Mouse (Mus musculus): ENCODE data around the gene Fam19a2. TPM values are rescaled to one million over a fixed set of nuclear protein-coding genes. Genes with fewer than 3 reads are reported as not detected.

Gene Fam19a2
- polyA plus RNA-seq, 1 experiment from 2014 or later, result 0.22 TPM

DNA sequence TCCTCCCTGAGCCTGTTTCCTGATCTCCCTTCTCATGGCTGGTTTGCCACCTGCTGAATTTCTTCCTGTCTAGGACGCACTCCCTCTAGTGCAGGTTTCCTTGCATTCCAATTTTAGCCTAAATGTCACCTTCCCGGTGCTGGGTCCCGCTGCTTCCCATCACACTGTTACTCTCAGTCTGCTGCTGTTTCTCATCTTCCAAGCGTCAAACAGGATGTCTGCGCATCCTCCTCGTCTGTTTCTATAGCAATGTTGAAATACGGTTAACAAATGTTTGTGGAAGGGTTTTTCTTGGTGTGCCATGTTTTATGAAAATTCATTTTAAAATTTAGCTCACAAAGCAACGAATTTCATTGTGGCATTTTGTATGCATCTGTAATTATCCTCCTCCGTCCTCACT is 131.6 kb downstream of the Fam19a2 start:
- Histone ChIP-seq H3K4me1 (replicated peaks) (no peaks in the 10 kb centered on the region), H3K4me2 (no peak overlapping the region), H3K27ac (no peak overlapping the region), H3K4me3 (replicated peaks) (no peak overlapping the region), H3K27me3 (no peaks in the 10 kb centered on the region), H3K9ac (no peak overlapping the region), H3K36me3 (no peaks in the 10 kb centered on the region), H3K9me3 (replicated peaks) (no peaks in the 10 kb centered on the region)
- WGBS (ENCODE audit: insufficient replicate concordance), result 61% methylated on average over 9 of the region's 9 CpGs
- DNase-seq, result no peak
- ATAC-seq (ENCODE audit: low read depth), result no peak

DNA sequence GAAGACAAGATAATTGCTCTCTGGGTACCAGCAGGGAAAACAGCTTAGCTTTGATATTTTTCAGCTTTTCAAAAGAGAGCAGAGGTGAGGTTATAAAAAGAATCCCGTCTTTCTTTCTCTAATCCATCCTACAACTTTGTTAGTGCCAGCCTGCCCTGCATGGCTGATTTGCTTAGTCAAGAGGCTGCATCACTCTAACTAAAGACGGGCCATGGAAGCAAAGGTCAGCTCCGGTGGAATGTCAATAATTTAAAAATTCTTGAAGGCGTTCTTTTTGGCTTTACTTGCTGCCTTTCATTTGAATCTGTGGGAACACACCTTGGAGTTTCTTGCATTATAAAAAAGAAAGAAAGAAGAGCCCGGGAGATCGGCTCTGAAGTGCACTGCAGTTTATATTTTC is 134.3 kb downstream of the Fam19a2 start:
- Histone ChIP-seq H3K9me3 (replicated peaks) (no peaks in the 10 kb centered on the region), H3K27me3 (no peaks in the 10 kb centered on the region), H3K9ac (no peak overlapping the region), H3K36me3 (no peaks in the 10 kb centered on the region), H3K4me2 (no peak overlapping the region), H3K4me3 (replicated peaks) (no peak overlapping the region), H3K4me1 (replicated peaks) (no peaks in the 10 kb centered on the region), H3K27ac (no peak overlapping the region)
- DNase-seq (no peak), ATAC-seq (ENCODE audit: low read depth) (no peak)
- WGBS (ENCODE audit: insufficient replicate concordance), result 59% methylated on average over 6 of the region's 6 CpGs

DNA sequence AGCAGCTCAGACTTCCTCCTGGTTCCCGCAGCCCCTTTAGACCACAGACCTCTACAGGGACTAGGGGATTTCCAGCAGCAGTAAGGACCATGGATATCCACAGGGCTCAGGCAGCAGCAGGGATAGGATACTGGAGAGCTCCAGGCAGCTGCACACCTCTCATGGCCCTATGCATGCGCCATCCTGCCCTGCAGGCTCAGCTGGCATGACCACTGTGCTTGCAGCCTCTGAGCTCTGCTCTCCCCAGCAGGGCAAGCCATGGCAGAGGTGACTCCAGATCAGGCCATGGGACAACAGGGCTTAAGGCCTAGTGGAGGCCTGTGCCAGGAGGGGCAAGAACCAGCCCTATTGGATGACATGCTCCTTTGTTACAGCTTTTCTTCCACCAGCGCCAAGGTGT is 137.4 kb downstream of the Fam19a2 start:
- Histone ChIP-seq H3K9me3 (replicated peaks) (no peaks in the 10 kb centered on the region), H3K4me2 (no peak overlapping the region), H3K4me3 (replicated peaks) (no peak overlapping the region), H3K27ac (no peak overlapping the region), H3K9ac (no peak overlapping the region), H3K4me1 (replicated peaks) (no peaks in the 10 kb centered on the region), H3K27me3 (no peaks in the 10 kb centered on the region), H3K36me3 (no peaks in the 10 kb centered on the region)
- ATAC-seq (ENCODE audit: low read depth) (no peak), DNase-seq (no peak)
- 74% methylated on average over 3 of the region's 3 CpGs for WGBS (ENCODE audit: insufficient replicate concordance)

DNA sequence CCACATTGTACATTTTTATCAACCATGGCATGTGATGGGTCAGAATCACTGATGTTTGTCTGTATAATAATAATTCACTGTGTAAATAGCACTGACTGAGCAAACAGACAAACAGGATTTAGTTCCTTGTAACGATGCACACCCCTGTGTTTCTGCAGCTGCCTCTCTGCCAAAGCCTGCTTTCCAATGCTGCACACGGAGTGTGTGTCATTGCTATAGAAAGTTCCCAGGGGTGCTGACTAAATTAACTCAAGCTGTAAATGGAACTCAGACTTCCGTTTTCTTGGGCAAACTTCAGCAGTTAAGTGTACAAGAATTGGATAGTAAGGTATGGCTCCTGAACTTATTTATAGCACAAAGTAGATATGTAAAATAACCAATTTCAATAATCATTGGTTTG is 138.7 kb downstream of the Fam19a2 start:
- ATAC-seq (ENCODE audit: low read depth) (no peak), DNase-seq (no peak)
- H3K27me3 ChIP-seq, result no peaks in the 10 kb centered on the region
- WGBS (ENCODE audit: insufficient replicate concordance), result 52% methylated on average over 3 of the region's 3 CpGs
- H3K27ac ChIP-seq, result no peak overlapping the region
- no peak overlapping the region for H3K9ac ChIP-seq
- no peak overlapping the region for H3K4me3 ChIP-seq (replicated peaks)
- H3K9me3 ChIP-seq (replicated peaks), result no peaks in the 10 kb centered on the region
- no peaks in the 10 kb centered on the region for H3K36me3 ChIP-seq
- H3K4me1 ChIP-seq (replicated peaks), result no peaks in the 10 kb centered on the region
- no peak overlapping the region for H3K4me2 ChIP-seq

DNA sequence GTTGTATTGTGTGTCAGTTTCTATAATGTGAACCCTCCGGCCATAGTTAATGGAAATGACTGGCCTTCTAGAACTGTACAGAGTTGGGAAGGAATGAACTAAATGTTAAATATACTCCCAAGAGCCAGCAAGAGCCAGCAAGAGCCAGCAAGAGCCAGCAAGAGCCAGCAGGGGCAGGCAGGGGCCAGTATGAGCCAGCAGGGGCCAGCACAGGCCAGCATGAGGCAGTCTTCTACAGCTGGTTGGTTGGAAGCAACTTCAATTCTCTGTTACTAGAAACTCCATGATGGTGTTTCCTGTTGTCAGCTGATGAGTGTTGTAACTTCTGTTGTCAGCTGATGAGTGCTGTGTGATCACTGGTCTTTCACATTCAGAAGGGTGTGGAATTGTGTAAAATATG is 151.2 kb downstream of the Fam19a2 start:
- ATAC-seq (ENCODE audit: low read depth) (no peak), DNase-seq (no peak)
- 70% methylated on average over 1 of the region's 1 CpGs for WGBS (ENCODE audit: insufficient replicate concordance)
- Histone ChIP-seq H3K4me2 (no peak overlapping the region), H3K9me3 (replicated peaks) (no peaks in the 10 kb centered on the region), H3K9ac (no peak overlapping the region), H3K36me3 (no peaks in the 10 kb centered on the region), H3K27ac (no peak overlapping the region), H3K27me3 (no peaks in the 10 kb centered on the region), H3K4me3 (replicated peaks) (no peak overlapping the region), H3K4me1 (replicated peaks) (no peaks in the 10 kb centered on the region)

DNA sequence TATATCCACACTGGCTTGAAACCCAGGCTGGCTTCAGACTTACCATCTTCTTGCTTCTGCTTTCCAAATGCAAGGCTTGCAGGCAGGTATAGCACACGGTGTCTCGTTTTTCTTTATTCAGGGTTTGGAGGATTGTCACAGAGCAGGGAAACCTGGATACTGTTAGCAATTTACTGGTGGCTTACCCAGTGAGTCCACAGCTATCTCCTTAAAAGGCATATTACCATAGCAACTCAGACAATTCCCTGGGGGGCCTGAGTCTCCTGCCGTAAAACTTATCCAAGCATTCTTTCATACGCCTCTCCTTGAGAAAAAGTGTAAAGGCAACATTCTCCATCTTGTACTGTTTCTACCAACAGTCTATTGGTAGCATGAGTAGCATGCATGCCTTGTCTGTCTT is 152.2 kb downstream of the Fam19a2 start:
- H3K9ac ChIP-seq, result no peak overlapping the region
- no peaks in the 10 kb centered on the region for H3K27me3 ChIP-seq
- ATAC-seq (ENCODE audit: low read depth) (no peak), DNase-seq (no peak)
- no peak overlapping the region for H3K4me2 ChIP-seq
- no peak overlapping the region for H3K27ac ChIP-seq
- WGBS (ENCODE audit: insufficient replicate concordance), result 72% methylated on average over 4 of the region's 4 CpGs
- H3K9me3 ChIP-seq (replicated peaks), result no peaks in the 10 kb centered on the region
- H3K4me1 ChIP-seq (replicated peaks), result no peaks in the 10 kb centered on the region
- no peak overlapping the region for H3K4me3 ChIP-seq (replicated peaks)
- H3K36me3 ChIP-seq, result no peaks in the 10 kb centered on the region

DNA sequence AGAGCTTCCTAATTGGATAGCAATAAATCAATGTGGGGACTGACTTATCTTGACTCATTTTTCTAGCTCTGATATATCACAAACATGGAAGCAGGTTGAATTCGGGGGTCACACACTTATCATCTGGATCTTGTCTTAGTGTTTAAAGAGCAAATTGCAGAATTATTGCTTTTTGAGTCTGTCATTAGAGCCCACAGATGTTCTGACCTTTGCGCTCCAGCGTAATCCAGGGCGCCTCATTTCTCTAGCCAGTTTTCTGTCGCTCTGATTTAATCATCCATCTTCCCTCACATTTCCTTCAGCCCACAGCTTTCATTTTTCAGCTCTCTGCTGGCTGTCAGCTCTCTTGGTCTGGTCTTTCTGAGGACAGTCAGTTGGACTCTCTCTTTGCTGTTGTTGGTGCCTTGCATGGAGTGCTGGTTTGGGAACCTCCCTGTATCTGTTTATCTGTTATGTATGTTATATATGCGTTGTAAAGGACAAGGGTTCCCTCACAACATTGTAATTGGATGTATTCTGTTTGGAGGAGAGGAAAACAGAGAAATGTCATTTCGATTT is 154.9 kb downstream of the Fam19a2 start:
- DNase-seq, result no peak
- WGBS (ENCODE audit: insufficient replicate concordance), result 60% methylated on average over 7 of the region's 7 CpGs
- H3K4me1 ChIP-seq (replicated peaks), result no peaks in the 10 kb centered on the region

DNA sequence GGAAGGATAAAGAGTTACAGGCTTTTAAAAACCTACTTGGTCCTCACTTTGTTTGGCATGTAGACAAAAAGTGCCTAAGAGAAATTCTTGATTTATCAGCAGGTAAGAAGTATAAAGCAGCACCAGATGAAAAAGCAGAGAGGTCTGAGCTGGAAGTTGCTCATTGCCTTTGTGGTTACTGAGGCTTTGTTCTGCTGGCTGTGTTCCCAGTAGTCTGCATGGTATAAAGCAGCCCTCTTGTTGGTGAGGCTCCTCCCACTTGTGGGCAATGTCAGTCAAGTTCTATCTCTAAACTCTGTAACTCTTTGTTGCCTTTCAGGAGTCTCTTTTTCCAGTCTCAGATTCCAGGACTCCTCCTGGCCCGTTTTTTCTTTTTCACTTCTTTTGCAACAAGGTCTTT is 156.5 kb downstream of the Fam19a2 start:
- no peaks in the 10 kb centered on the region for H3K4me1 ChIP-seq (replicated peaks)
- H3K9ac ChIP-seq, result no peak overlapping the region
- 65% methylated on average over 1 of the region's 1 CpGs for WGBS (ENCODE audit: insufficient replicate concordance)
- H3K27ac ChIP-seq, result no peak overlapping the region
- H3K36me3 ChIP-seq, result no peaks in the 10 kb centered on the region
- H3K27me3 ChIP-seq, result no peaks in the 10 kb centered on the region
- no peaks in the 10 kb centered on the region for H3K9me3 ChIP-seq (replicated peaks)
- DNase-seq (no peak), ATAC-seq (ENCODE audit: low read depth) (no peak)
- no peak overlapping the region for H3K4me3 ChIP-seq (replicated peaks)
- H3K4me2 ChIP-seq, result no peak overlapping the region

More for the DNA sequence above, 154.9 kb downstream of the Fam19a2 start:
- H3K27ac ChIP-seq, result no peak overlapping the region
- H3K4me2 ChIP-seq, result no peak overlapping the region
- H3K4me3 ChIP-seq (replicated peaks), result no peak overlapping the region
- H3K36me3 ChIP-seq, result no peaks in the 10 kb centered on the region
- H3K9ac ChIP-seq, result no peak overlapping the region
- H3K27me3 ChIP-seq, result no peaks in the 10 kb centered on the region
- ATAC-seq (ENCODE audit: low read depth), result no peak
- H3K9me3 ChIP-seq (replicated peaks), result no peaks in the 10 kb centered on the region

DNA sequence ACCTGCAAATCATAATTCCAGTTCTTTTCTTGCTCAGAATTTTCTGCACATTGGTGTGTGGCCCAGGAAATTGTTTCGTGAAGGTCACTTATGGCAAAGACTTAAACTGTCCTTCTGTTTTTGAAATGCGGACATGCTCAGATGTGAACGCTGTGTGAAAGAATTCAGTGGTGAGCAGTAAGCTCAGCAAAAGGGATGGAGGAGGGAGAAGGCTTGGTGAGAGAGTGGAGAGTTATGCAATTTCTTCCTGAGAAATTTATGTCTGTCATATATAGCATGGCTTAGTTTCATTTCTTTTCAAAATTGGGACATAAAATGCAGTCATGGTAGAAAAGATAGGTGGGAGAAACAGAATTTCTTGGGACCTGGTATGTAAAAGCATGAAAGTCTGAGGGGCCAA is 160.7 kb downstream of the Fam19a2 start:
- no peaks in the 10 kb centered on the region for H3K9me3 ChIP-seq (replicated peaks)
- no peaks in the 10 kb centered on the region for H3K27me3 ChIP-seq
- ATAC-seq (ENCODE audit: low read depth) (no peak), DNase-seq (no peak)
- no peak overlapping the region for H3K4me2 ChIP-seq
- H3K27ac ChIP-seq, result no peak overlapping the region
- no peaks in the 10 kb centered on the region for H3K4me1 ChIP-seq (replicated peaks)
- H3K4me3 ChIP-seq (replicated peaks), result no peak overlapping the region
- no peak overlapping the region for H3K9ac ChIP-seq
- no peaks in the 10 kb centered on the region for H3K36me3 ChIP-seq
- 75% methylated on average over 3 of the region's 3 CpGs for WGBS (ENCODE audit: insufficient replicate concordance)

DNA sequence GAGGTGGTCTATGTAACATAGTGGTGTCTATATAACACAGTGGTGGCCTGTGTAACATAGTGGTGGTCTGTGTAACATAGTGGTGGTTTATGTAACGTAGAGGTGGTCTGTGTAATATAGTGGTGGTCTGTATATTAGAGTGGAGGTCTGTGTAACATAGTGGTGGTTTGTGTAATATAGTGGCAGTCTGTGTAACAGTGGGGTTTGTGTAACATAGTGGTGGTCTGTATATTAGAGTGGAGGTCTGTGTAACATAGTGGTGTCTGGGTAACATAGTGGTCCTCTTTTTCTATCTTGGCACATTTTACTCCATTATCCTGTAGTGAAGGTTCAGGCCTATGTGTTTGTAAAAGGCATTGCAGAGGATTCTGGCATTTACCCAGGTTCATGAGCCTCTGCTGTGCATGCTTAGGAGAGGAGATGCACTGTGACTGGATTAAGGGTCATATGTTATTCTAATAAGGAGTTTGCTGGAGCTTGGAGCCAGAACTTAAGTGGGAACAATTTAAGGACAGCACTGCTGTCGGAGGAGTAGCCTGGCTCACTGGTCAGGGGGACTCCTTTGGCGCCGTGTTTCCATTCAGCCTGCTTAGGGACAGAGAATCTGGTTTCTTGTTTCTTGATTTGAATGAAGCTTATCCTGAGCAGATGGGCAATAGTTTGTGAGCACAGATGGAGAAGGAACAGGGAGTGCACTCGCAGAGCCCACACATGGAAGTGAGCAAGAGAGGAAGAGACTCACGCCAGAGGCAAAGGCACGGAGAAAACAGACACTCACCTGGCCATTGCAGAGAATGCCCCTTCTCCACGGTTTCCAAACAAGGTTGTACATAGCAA is 162.9 kb downstream of the Fam19a2 start:
- no peak for DNase-seq
- Histone ChIP-seq H3K4me1 (replicated peaks) (no peaks in the 10 kb centered on the region), H3K4me2 (no peak overlapping the region), H3K27me3 (no peaks in the 10 kb centered on the region), H3K4me3 (replicated peaks) (no peak overlapping the region), H3K36me3 (no peaks in the 10 kb centered on the region), H3K9ac (no peak overlapping the region), H3K27ac (no peak overlapping the region), H3K9me3 (replicated peaks) (no peaks in the 10 kb centered on the region)
- no peak for ATAC-seq (ENCODE audit: low read depth)
- WGBS (ENCODE audit: insufficient replicate concordance), result 57% methylated on average over 8 of the region's 8 CpGs

DNA sequence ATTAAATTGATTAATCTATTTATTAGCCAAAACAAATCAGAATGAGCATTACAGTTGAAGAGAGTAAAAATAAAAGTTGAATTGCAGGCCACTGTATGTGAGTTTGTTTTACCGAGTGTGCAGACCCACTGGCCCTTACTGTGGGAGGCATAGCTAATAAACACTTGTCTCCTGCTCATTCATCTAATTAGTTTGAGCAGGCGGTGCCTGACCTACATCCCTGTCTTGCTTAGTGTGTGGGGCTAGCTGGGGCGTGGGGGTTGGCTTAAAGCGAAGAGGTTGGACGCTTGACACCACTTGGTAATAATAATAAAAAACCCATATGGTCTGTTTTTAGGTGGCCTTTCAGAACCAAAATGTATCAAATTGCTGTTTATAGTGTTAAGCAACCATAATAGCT is 167.8 kb downstream of the Fam19a2 start:
- no peak overlapping the region for H3K27ac ChIP-seq
- H3K4me2 ChIP-seq, result no peak overlapping the region
- no peak overlapping the region for H3K4me3 ChIP-seq (replicated peaks)
- 71% methylated on average over 5 of the region's 5 CpGs for WGBS (ENCODE audit: insufficient replicate concordance)
- ATAC-seq (ENCODE audit: low read depth), result no peak
- DNase-seq, result no peak
- no peaks in the 10 kb centered on the region for H3K36me3 ChIP-seq
- no peaks in the 10 kb centered on the region for H3K4me1 ChIP-seq (replicated peaks)
- H3K9me3 ChIP-seq (replicated peaks), result 0 out of 2 replicates have a peak, but pooled peaks cover 2% of the 10 kb centered on the region
- H3K27me3 ChIP-seq, result no peaks in the 10 kb centered on the region
- no peak overlapping the region for H3K9ac ChIP-seq

DNA sequence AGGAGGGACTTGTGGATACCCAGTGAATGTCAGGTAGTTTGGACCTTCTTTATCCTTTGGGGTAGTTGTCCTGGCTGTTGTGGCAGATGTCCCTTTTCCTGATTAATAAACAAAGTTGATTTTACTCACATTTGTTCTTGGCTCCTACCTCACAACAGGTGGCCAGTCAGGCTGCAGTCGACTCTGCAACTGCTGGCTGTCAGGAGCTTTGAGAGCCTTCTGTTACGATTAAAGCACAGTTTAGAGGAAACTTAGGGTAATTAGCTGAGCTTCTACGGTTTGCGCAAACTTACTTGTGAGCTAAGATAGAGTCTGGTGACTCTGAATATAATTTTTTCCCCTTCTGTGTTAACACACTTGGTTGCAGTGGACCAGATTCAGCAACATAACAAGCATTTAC is 173.8 kb downstream of the Fam19a2 start:
- 0 out of 2 replicates have a peak, but pooled peaks cover 2% of the 10 kb centered on the region for H3K9me3 ChIP-seq (replicated peaks)
- no peaks in the 10 kb centered on the region for H3K27me3 ChIP-seq
- no peaks in the 10 kb centered on the region for H3K36me3 ChIP-seq
- ATAC-seq (ENCODE audit: low read depth) (no peak), DNase-seq (no peak)
- WGBS (ENCODE audit: insufficient replicate concordance), result 70% methylated on average over 4 of the region's 4 CpGs
- no peak overlapping the region for H3K9ac ChIP-seq
- no peak overlapping the region for H3K27ac ChIP-seq
- H3K4me3 ChIP-seq (replicated peaks), result no peak overlapping the region
- H3K4me2 ChIP-seq, result no peak overlapping the region
- H3K4me1 ChIP-seq (replicated peaks), result no peaks in the 10 kb centered on the region

Measured in liver, embryonic 13.5 days (tissue).